Mouse (Mus musculus): ENCODE measurements around the gene Rbl2. TPM values are rescaled to one million over a fixed set of nuclear protein-coding genes. Genes with fewer than 3 reads are reported as not detected.

Gene Rbl2
- polyA plus RNA-seq, 1 experiment from 2014 or later, result 19.5 TPM

DNA sequence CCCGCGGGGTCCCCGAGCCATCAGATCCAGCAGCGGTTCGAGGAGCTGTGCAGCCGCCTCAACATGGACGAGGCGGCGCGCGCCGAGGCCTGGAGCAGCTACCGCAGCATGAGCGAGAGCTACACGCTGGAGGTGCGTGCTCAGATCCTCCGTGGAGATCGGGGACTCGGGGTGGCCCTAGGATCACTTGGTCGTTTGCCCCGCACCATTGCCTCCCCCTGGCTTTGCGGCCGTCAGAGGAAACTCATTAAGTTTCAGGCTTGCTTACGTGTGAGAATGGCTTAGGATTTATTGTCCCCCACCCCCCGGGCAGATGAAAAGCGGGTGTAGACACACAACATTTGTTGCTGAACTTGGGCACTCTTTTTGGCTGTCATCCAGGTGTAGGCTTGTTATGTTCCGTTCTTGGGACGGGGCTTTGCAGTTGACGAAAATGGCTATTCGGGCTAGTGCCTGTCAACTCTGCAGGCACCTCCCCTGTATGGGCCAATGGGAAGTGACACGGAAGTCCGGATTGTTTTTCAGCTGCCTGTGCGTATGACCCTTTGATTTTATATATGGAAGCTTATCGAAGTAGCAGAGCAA lies 510 bp downstream of the Rbl2 start:
- ATAC-seq (ENCODE audit: insufficient read depth), result peak; percentile 82
- peak overlapping the region; percentile 65 for H3K4me2 ChIP-seq
- WGBS, result under 1% methylated on average over 34 of the region's 34 CpGs

GRCm38 (mm10) chr8:91077077-91077867 lies 7.4 kb downstream of the Rbl2 start:
- TF ChIP-seq CTCF (IDR thresholded peaks at IDR 0.05; ENCODE audit: low read depth), result no peak
- Histone ChIP-seq H3K27ac (ENCODE audit: low read depth) (no peak overlapping the region), H3K9me3 (ENCODE audit: low read depth, low read length) (no peaks in the 10 kb centered on the region), H3K9ac (no peak overlapping the region), H3K4me3 (ENCODE audit: low read depth, low read length) (no peak overlapping the region), H3K4me2 (no peak overlapping the region), H3K27me3 (ENCODE audit: insufficient read depth, low read length) (no peaks in the 10 kb centered on the region), H3K4me1 (ENCODE audit: insufficient read depth) (no peaks in the 10 kb centered on the region), H3K36me3 (ENCODE audit: insufficient read depth) (peaks cover 26% of the 10 kb centered on the region; the same call in 1 of the 2 replicates)
- 91% methylated on average over 12 of the region's 12 CpGs for WGBS
- ATAC-seq (ENCODE audit: insufficient read depth) (no peak), DNase-seq (no peak)

More for the DNA sequence above, 510 bp downstream of the Rbl2 start:
- no peaks in the 10 kb centered on the region for H3K36me3 ChIP-seq (ENCODE audit: insufficient read depth)
- H3K27me3 ChIP-seq (ENCODE audit: insufficient read depth, low read length), result no peaks in the 10 kb centered on the region
- DNase-seq, result peak; percentile 90
- peak overlapping the region; percentile 76 for H3K9ac ChIP-seq
- no peaks in the 10 kb centered on the region for H3K9me3 ChIP-seq (ENCODE audit: low read depth, low read length)
- H3K27ac ChIP-seq (ENCODE audit: low read depth), result peak overlapping the region; percentile 80
- peak overlapping the region; percentile 93 for H3K4me3 ChIP-seq (ENCODE audit: low read depth, low read length)
- TF ChIP-seq CTCF (IDR thresholded peaks at IDR 0.05; ENCODE audit: low read depth), result no peak
- H3K4me1 ChIP-seq (ENCODE audit: insufficient read depth), result peaks cover 7% of the 10 kb centered on the region; the same call in 1 of the 2 replicates

GRCm38 (mm10) chr8:91079678-91080077 lies 9.8 kb downstream of the Rbl2 start:
- DNase-seq (no peak), ATAC-seq (ENCODE audit: insufficient read depth) (no peak)
- H3K4me1 ChIP-seq (ENCODE audit: insufficient read depth), result no peaks in the 10 kb centered on the region
- 85% methylated on average over 2 of the region's 2 CpGs for WGBS
- no peak overlapping the region for H3K9ac ChIP-seq
- peaks cover 26% of the 10 kb centered on the region; the same call in 1 of the 2 replicates for H3K36me3 ChIP-seq (ENCODE audit: insufficient read depth)
- no peak overlapping the region for H3K4me3 ChIP-seq (ENCODE audit: low read depth, low read length)
- H3K27me3 ChIP-seq (ENCODE audit: insufficient read depth, low read length), result no peaks in the 10 kb centered on the region
- H3K4me2 ChIP-seq, result no peak overlapping the region
- no peak overlapping the region for H3K27ac ChIP-seq (ENCODE audit: low read depth)
- H3K9me3 ChIP-seq (ENCODE audit: low read depth, low read length), result no peaks in the 10 kb centered on the region
- 0 out of 2 replicates have a peak, but pooled peaks have one; percentile 3 for TF ChIP-seq CTCF (IDR thresholded peaks at IDR 0.05; ENCODE audit: low read depth)

- H3K36me3 ChIP-seq (ENCODE audit: insufficient read depth), result peaks cover 37% of the 10 kb centered on the region; the same call in 1 of the 2 replicates
- WGBS, result 70% methylated on average over 7 of the region's 7 CpGs
- no peak overlapping the region for H3K4me3 ChIP-seq (ENCODE audit: low read depth, low read length)
- ATAC-seq (ENCODE audit: insufficient read depth) (no peak), DNase-seq (peak; percentile 34)
- TF ChIP-seq CTCF (IDR thresholded peaks at IDR 0.05; ENCODE audit: low read depth), result no peak
- H3K9me3 ChIP-seq (ENCODE audit: low read depth, low read length), result no peaks in the 10 kb centered on the region
- H3K4me1 ChIP-seq (ENCODE audit: insufficient read depth), result no peaks in the 10 kb centered on the region
- H3K27ac ChIP-seq (ENCODE audit: low read depth), result peak overlapping the region; percentile 38; the same call in 1 of the 2 replicates
- no peak overlapping the region for H3K9ac ChIP-seq
- no peaks in the 10 kb centered on the region for H3K27me3 ChIP-seq (ENCODE audit: insufficient read depth, low read length)
- H3K4me2 ChIP-seq, result 0 out of 2 replicates have a peak overlapping the region, but pooled peaks have one; percentile 8
These were observed 12.1 kb downstream of the Rbl2 start for GRCm38 (mm10) chr8:91081911-91082310.

DNA sequence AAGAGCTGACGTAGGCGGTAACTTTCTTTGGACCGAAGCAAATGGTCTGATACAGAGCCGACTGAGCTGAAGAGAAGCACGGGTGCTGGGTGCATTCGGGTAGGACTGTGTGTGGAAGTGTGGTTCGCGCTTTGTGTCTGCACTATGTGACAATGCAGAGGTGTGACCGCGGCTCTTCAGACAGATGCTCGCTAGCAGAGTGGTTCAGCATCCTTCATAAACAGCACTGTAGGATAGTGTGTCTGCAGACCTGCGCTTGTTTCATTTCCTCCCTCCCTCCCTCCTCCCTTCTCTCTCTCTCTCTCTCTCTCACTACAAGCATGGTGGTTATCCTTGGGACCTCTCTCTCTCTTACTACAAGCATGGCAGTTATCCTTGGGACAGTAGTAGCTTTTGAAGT lies 12.6 kb downstream of the Rbl2 start:
- DNase-seq, result no peak
- Histone ChIP-seq H3K4me3 (ENCODE audit: low read depth, low read length) (no peak overlapping the region), H3K9ac (no peak overlapping the region), H3K36me3 (ENCODE audit: insufficient read depth) (peaks cover 38% of the 10 kb centered on the region; the same call in 1 of the 2 replicates), H3K27ac (ENCODE audit: low read depth) (no peak overlapping the region), H3K4me2 (no peak overlapping the region), H3K9me3 (ENCODE audit: low read depth, low read length) (no peaks in the 10 kb centered on the region), H3K27me3 (ENCODE audit: insufficient read depth, low read length) (no peaks in the 10 kb centered on the region), H3K4me1 (ENCODE audit: insufficient read depth) (no peaks in the 10 kb centered on the region)
- TF ChIP-seq CTCF (IDR thresholded peaks at IDR 0.05; ENCODE audit: low read depth), result no peak
- ATAC-seq (ENCODE audit: insufficient read depth), result peak; percentile 21; the same call in 1 of the 2 replicates
- 84% methylated on average over 12 of the region's 12 CpGs for WGBS

DNA sequence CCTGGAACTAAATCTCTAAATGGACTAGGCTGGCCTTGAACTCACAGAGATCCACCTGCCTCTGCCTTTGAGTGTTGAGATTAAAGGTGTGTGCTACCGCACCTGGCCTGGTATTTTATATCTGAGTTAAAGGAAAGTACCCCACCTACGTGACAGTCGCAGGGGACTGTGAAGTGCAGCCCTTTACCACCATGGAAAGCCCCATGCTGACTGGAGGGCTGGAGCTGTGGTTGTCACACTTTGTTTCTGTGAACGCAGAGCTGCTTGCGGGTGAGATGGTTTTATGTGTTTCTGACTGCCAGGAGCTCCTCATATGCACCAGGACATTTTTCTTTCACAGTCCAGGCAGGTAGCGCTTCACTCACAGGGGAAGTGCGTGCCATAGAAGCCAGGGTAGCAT lies 18.6 kb downstream of the Rbl2 start:
- no peak overlapping the region for H3K4me2 ChIP-seq
- H3K4me3 ChIP-seq (ENCODE audit: low read depth, low read length), result no peak overlapping the region
- no peaks in the 10 kb centered on the region for H3K4me1 ChIP-seq (ENCODE audit: insufficient read depth)
- H3K36me3 ChIP-seq (ENCODE audit: insufficient read depth), result peaks cover 54% of the 10 kb centered on the region
- TF ChIP-seq CTCF (IDR thresholded peaks at IDR 0.05; ENCODE audit: low read depth), result no peak
- no peaks in the 10 kb centered on the region for H3K27me3 ChIP-seq (ENCODE audit: insufficient read depth, low read length)
- H3K9me3 ChIP-seq (ENCODE audit: low read depth, low read length), result no peaks in the 10 kb centered on the region
- 91% methylated on average over 7 of the region's 7 CpGs for WGBS
- no peak overlapping the region for H3K27ac ChIP-seq (ENCODE audit: low read depth)
- ATAC-seq (ENCODE audit: insufficient read depth), result no peak
- no peak overlapping the region for H3K9ac ChIP-seq
- no peak for DNase-seq

DNA sequence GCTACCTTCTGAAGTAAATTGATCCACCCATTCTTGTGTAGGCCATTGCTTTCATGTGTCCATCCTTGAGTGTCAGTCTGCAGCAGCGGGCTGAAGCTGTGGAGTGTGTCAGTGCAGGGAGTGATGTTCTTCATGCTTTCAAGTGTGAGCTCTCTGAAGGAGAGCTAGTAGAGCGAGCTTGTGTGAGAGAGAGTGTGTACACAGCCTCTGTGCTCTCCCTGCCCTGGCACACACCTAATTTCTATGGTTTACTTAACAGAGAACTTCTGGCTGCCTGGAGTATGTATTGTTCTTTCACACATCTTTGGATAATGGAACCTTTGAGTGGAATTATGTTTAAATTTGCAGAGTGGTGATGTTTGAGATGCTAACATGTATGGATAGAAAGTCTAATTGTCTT lies 19.7 kb downstream of the Rbl2 start:
- no peaks in the 10 kb centered on the region for H3K9me3 ChIP-seq (ENCODE audit: low read depth, low read length)
- H3K36me3 ChIP-seq (ENCODE audit: insufficient read depth), result peaks cover 61% of the 10 kb centered on the region
- 68% methylated on average over 2 of the region's 2 CpGs for WGBS
- DNase-seq (peak; percentile 24), ATAC-seq (ENCODE audit: insufficient read depth) (peak; percentile 62; the same call in 1 of the 2 replicates)
- no peak overlapping the region for H3K4me2 ChIP-seq
- H3K4me3 ChIP-seq (ENCODE audit: low read depth, low read length), result no peak overlapping the region
- H3K27me3 ChIP-seq (ENCODE audit: insufficient read depth, low read length), result no peaks in the 10 kb centered on the region
- no peak overlapping the region for H3K9ac ChIP-seq
- H3K27ac ChIP-seq (ENCODE audit: low read depth), result peak overlapping the region; percentile 46; the same call in 1 of the 2 replicates
- H3K4me1 ChIP-seq (ENCODE audit: insufficient read depth), result no peaks in the 10 kb centered on the region
- TF ChIP-seq CTCF (IDR thresholded peaks at IDR 0.05; ENCODE audit: low read depth), result no peak

All from lung, embryonic 14.5 days (tissue).